Mouse (Mus musculus) layer of hippocampus, adult 9-10 months (tissue): ENCODE data around the gene Ptpra.
"Not testable (repeated sequence)": the region's sequence is repeated elsewhere in the genome, so short reads cannot be mapped to it uniquely, and the experiment has no call there.

Experiments
- DNase-seq: peaks from one replicate; pipeline ENCODE4 v3.0.0; 2022; ENCODE audit warnings: low spot score

Gene Ptpra

GRCm38 (mm10) chr2:130488600-130488999, 38.5 kb downstream of the Ptpra start:
- DNase-seq: no peak

- no peak for DNase-seq
These were observed 41.1 kb downstream of the Ptpra start for GRCm38 (mm10) chr2:130491162-130491561.

- DNase-seq: peak; percentile 57
These were observed 41.5 kb downstream of the Ptpra start for GRCm38 (mm10) chr2:130491587-130491986.

- DNase-seq: not testable (repeated sequence)
These were observed 45.0 kb downstream of the Ptpra start for GRCm38 (mm10) chr2:130495114-130495513.

- DNase-seq: peak; percentile 56
These were observed 46.0 kb downstream of the Ptpra start for GRCm38 (mm10) chr2:130496037-130496436.

GRCm38 (mm10) chr2:130496931-130497330, 46.9 kb downstream of the Ptpra start:
- no peak for DNase-seq

GRCm38 (mm10) chr2:130499546-130499945, 49.5 kb downstream of the Ptpra start:
- DNase-seq: no peak

GRCm38 (mm10) chr2:130501556-130501955, 51.5 kb downstream of the Ptpra start:
- DNase-seq: no peak

GRCm38 (mm10) chr2:130511616-130512015, 61.5 kb downstream of the Ptpra start:
- not testable (repeated sequence) for DNase-seq

- no peak for DNase-seq
These were observed 63.8 kb downstream of the Ptpra start for GRCm38 (mm10) chr2:130513907-130514306.

- no peak for DNase-seq
These were observed 65.7 kb downstream of the Ptpra start for GRCm38 (mm10) chr2:130515791-130516190.

GRCm38 (mm10) chr2:130521927-130522326, 71.8 kb downstream of the Ptpra start:
- DNase-seq: no peak

- DNase-seq: not testable (repeated sequence)
These were observed 75.4 kb downstream of the Ptpra start for GRCm38 (mm10) chr2:130525480-130525879.

GRCm38 (mm10) chr2:130528457-130528856, 78.4 kb downstream of the Ptpra start:
- no peak for DNase-seq

- DNase-seq: no peak
These were observed 79.2 kb downstream of the Ptpra start for GRCm38 (mm10) chr2:130529290-130529689.

- DNase-seq: no peak
These were observed 79.8 kb downstream of the Ptpra start for GRCm38 (mm10) chr2:130529925-130530324.

GRCm38 (mm10) chr2:130532201-130532600, 82.1 kb downstream of the Ptpra start:
- DNase-seq: no peak

GRCm38 (mm10) chr2:130535017-130535416, 84.9 kb downstream of the Ptpra start:
- DNase-seq: no peak

GRCm38 (mm10) chr2:130536890-130537289, 86.8 kb downstream of the Ptpra start:
- no peak for DNase-seq

GRCm38 (mm10) chr2:130538876-130539546, 88.9 kb downstream of the Ptpra start:
- DNase-seq: no peak

GRCm38 (mm10) chr2:130540266-130540665, 90.2 kb downstream of the Ptpra start:
- DNase-seq: no peak

GRCm38 (mm10) chr2:130546957-130547356, 96.9 kb downstream of the Ptpra start:
- DNase-seq: no peak

GRCm38 (mm10) chr2:130554841-130555240, 104.8 kb downstream of the Ptpra start:
- DNase-seq: no peak

GRCm38 (mm10) chr2:130556292-130556691, 106.2 kb downstream of the Ptpra start:
- DNase-seq: no peak
